Mouse (Mus musculus) kidney, embryonic 15.5 days (tissue): ENCODE measurements around the gene 9930022D16Rik. TPM values are rescaled to one million over a fixed set of nuclear protein-coding genes. Genes with fewer than 3 reads are reported as not detected.

ENCODE experiments used
- ATAC-seq: fragments of 200-750 bp; cut with Nextera tagmentation; replicated peaks from 2 replicates; pipeline ENCODE4 v1.8.0; 2017; ENCODE audit warnings: moderate TSS enrichment; ENCODE audit not compliant: low FRiP score
- H3K27ac ChIP-seq: fragments of 300-500 bp; sonication (generic); 2 replicates; pipeline ENCODE4 v1.5.1; 2015; ENCODE audit warnings: mild to moderate bottlenecking, inconsistent platforms
- H3K27me3 ChIP-seq: fragments of 300-500 bp; sonication (generic); 2 replicates; pipeline ENCODE4 v1.6.1; 2015; ENCODE audit warnings: inconsistent platforms
- H3K36me3 ChIP-seq: fragments of 300-500 bp; sonication (generic); 2 replicates; pipeline ENCODE4 v1.6.1; 2015; ENCODE audit warnings: inconsistent platforms
- H3K4me1 ChIP-seq: fragments of 300-500 bp; sonication (generic); 2 replicates; pipeline ENCODE4 v1.6.1; 2015; ENCODE audit warnings: inconsistent platforms
- H3K4me2 ChIP-seq: fragments of 300-500 bp; sonication (generic); 2 replicates; pipeline ENCODE4 v1.6.1; 2015; ENCODE audit warnings: moderate library complexity, mild to moderate bottlenecking, inconsistent platforms
- H3K4me3 ChIP-seq: fragments of 300-500 bp; sonication (generic); replicated peaks from 2 replicates; pipeline ENCODE4 v1.5.1; 2015; ENCODE audit warnings: mild to moderate bottlenecking, inconsistent platforms
- H3K9ac ChIP-seq: fragments of 300-500 bp; sonication (generic); 2 replicates; pipeline ENCODE4 v1.6.1; 2015; ENCODE audit warnings: mild to moderate bottlenecking, inconsistent platforms
- H3K9me3 ChIP-seq: fragments of 300-500 bp; sonication (generic); replicated peaks from 2 replicates; pipeline ENCODE4 v1.6.1; 2016; ENCODE audit warnings: inconsistent platforms
- WGBS: fragments of 180-500 bp; shearing (Covaris S2); methylation state at CpG from one replicate; pipeline ENCODE4 v1.1.7; 2015; ENCODE audit warnings: mixed read lengths; 5-methylcytosine and 5-hydroxymethylcytosine counted together
- microRNA-seq: library from miRNA; unstranded; fragments of <30 nt; microRNA quantifications from one replicate; pipeline ENCODE4, GENCODE M21; 2016
- polyA plus RNA-seq: library from polyadenylated mRNA; unstranded; fragments of >200 nt; fragmentation: Nextera tagmentation; extraction: Ambion mirVana; gene quantifications from 2 replicates; pipeline ENCODE4 v1.2.1, GENCODE M21; 2015

Gene 9930022D16Rik
- polyA plus RNA-seq, 1 experiment from 2014 or later, result not detected

DNA sequence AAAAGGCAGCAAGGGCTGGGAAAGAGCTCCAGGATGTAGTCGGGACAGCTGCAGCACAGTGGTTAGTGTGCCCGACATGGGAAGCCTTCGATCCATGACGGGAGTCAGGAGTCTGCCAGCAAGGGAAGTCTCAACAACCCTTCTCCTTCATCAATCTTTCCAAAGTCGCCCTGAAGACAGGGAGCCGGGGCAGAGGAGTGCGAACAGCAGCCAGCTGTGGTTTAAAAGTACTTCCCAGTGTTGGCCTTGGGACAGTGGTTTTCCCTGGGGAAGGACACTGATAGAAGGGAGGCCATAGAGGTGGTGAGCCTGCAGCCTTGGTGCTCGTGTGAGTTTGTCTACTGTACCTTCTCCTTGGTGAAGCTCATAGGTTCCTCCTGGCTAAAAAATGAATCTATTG lies 53.3 kb downstream of the 9930022D16Rik start:
- peaks cover 8% of the 10 kb centered on the region for H3K36me3 ChIP-seq
- no peaks in the 10 kb centered on the region for H3K9me3 ChIP-seq
- H3K27ac ChIP-seq, result no peak overlapping the region
- no peak overlapping the region for H3K4me3 ChIP-seq
- WGBS, result 39% methylated on average over 8 of the region's 8 CpGs
- no peak overlapping the region for H3K9ac ChIP-seq
- H3K27me3 ChIP-seq, result no peaks in the 10 kb centered on the region
- no peak for ATAC-seq
- H3K4me1 ChIP-seq, result peaks cover 18% of the 10 kb centered on the region
- no peak overlapping the region for H3K4me2 ChIP-seq

DNA sequence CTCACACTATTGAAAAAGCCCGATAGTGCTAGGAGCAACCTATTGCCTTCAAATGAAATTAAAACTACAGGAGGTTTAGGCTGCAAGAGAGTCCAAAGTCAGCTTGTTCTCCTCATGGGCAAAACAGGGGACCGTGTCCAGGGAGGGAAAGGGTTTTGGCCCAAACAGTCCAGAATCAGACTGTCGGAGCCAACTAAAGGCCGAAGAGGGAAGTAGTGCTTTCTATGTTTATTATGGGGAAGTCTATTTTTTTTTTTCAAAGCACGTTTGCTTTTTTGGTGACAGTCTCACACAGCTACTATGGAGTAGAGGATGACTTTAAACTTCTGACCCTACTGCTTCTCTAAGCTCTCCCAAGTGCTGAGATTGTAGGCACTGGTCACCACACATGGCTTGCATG lies 54.4 kb downstream of the 9930022D16Rik start:
- no peak overlapping the region for H3K4me3 ChIP-seq
- 84% methylated on average over 5 of the region's 5 CpGs for WGBS
- no peaks in the 10 kb centered on the region for H3K36me3 ChIP-seq
- H3K9me3 ChIP-seq, result no peaks in the 10 kb centered on the region
- no peak for ATAC-seq
- H3K9ac ChIP-seq, result no peak overlapping the region
- no peak overlapping the region for H3K4me2 ChIP-seq
- H3K27ac ChIP-seq, result no peak overlapping the region
- H3K27me3 ChIP-seq, result no peaks in the 10 kb centered on the region
- peaks cover 24% of the 10 kb centered on the region for H3K4me1 ChIP-seq

Small RNAs within 50 kb of the gene (microRNA-seq; reads per million reads assigned to microRNA genes)
- gene Gm25540, result not detected

Other genes starting within 250 kb of the 9930022D16Rik start
- gene Rgs9, start 115.8 kb upstream of the 9930022D16Rik start, polyA plus RNA-seq, result 1.3 and 1.8 TPM in 2 replicates
- gene Gna13, start 51.1 kb upstream of the 9930022D16Rik start, polyA plus RNA-seq, result 20.8 and 21.5 TPM in 2 replicates
- gene Amz2, start 12.0 kb downstream of the 9930022D16Rik start, polyA plus RNA-seq, result 37.1 and 44.6 TPM in 2 replicates
- gene Arsg, start 59.5 kb downstream of the 9930022D16Rik start, polyA plus RNA-seq, result 4.7 and 5.4 TPM in 2 replicates
- 8.8 and 10.5 TPM in 2 replicates for gene Slc16a6, start 59.7 kb downstream of the 9930022D16Rik start, polyA plus RNA-seq
- gene Wipi1, start 198.1 kb downstream of the 9930022D16Rik start, polyA plus RNA-seq, result 35.0 and 35.5 TPM in 2 replicates
- gene Prkar1a, start 235.5 kb downstream of the 9930022D16Rik start, polyA plus RNA-seq, result 354 and 359 TPM in 2 replicates